Mouse (Mus musculus) CH12.LX (cell line): ENCODE results near the gene Frs3. TPM values are rescaled to one million over a fixed set of nuclear protein-coding genes. Genes with fewer than 3 reads are reported as not detected.

ENCODE experiments used
- DNase-seq: peaks from one replicate; pipeline ENCODE4 v3.0.0-alpha.2; 2013; ENCODE audit errors: extremely low read depth
- H3K27ac ChIP-seq: 2 replicates; pipeline ENCODE4 v1.5.1; 2012; ENCODE audit warnings: low read depth, mild to moderate bottlenecking, control low read depth, moderate library complexity; ENCODE audit not compliant: insufficient read depth
- H3K27me3 ChIP-seq: replicated peaks from 2 replicates; pipeline ENCODE3; 2012; ENCODE audit warnings: inconsistent platforms
- H3K36me3 ChIP-seq, 2 experiments: replicated peaks in 1 of 2; 2 replicates each; pipeline versions ENCODE3 to v1.6.1; 2012; ENCODE audit warnings: inconsistent platforms in 1 of 2, low read length in 1 of 2, mild to moderate bottlenecking in 1 of 2, mixed read lengths in 1 of 2, moderate library complexity in 1 of 2; ENCODE audit not compliant: control insufficient read depth in 1 of 2, insufficient read depth in 1 of 2
- H3K4me1 ChIP-seq, 2 experiments: 2 replicates each; pipeline ENCODE4 v1.6.1; 2012; ENCODE audit warnings: inconsistent platforms in 1 of 2, moderate library complexity in 1 of 2; ENCODE audit not compliant: insufficient read depth in 2 of 2, control insufficient read depth in 1 of 2
- H3K4me2 ChIP-seq: 2 replicates; pipeline ENCODE4 v1.6.1; 2012; ENCODE audit warnings: low read depth, mild to moderate bottlenecking, control low read depth; ENCODE audit not compliant: poor library complexity, insufficient read depth, severe bottlenecking
- H3K4me3 ChIP-seq, 3 experiments: fragments of 150-350 bp in 1 of 3; sonication (generic) in 1 of 3; replicated peaks in 1 of 3; 2 replicates each; pipeline versions ENCODE3 to v1.5.1; 2011 to 2012; ENCODE audit warnings: low read depth in 2 of 3, low read length in 2 of 3, mild to moderate bottlenecking in 2 of 3, moderate library complexity in 2 of 3, control low read depth in 1 of 3, improper control_type of control experiment in 1 of 3, inconsistent platforms in 1 of 3, mixed read lengths in 1 of 3; ENCODE audit not compliant: poor library complexity in 1 of 3
- H3K79me2 ChIP-seq: replicated peaks from 2 replicates; pipeline ENCODE4 v1.6.1; 2012; ENCODE audit warnings: mild to moderate bottlenecking, moderate library complexity; ENCODE audit not compliant: control insufficient read depth, poor library complexity, insufficient read depth, severe bottlenecking; ENCODE audit errors: extremely low read depth
- H3K9ac ChIP-seq: 2 replicates; pipeline ENCODE4 v1.6.1; 2012; ENCODE audit warnings: low read depth, mild to moderate bottlenecking, control low read depth, moderate library complexity; ENCODE audit not compliant: insufficient read depth
- H3K9me3 ChIP-seq: replicated peaks from 2 replicates; pipeline ENCODE3; 2012; ENCODE audit warnings: low read length, inconsistent platforms, mixed read lengths
- EP300 ChIP-seq: IDR thresholded peaks from 2 replicates; pipeline ENCODE4 v1.6.1; 2011; ENCODE audit warnings: low read length, improper control_type of control experiment
- ETS1 ChIP-seq: conservative IDR thresholded peaks from 2 replicates; pipeline ENCODE4 v1.6.1; 2012; ENCODE audit warnings: low read depth, mild to moderate bottlenecking, inconsistent platforms, low read length, improper control_type of control experiment, moderate library complexity
- HCFC1 ChIP-seq: IDR thresholded peaks from 2 replicates; pipeline ENCODE4 v1.6.1; 2012; ENCODE audit warnings: low read depth, mild to moderate bottlenecking, inconsistent platforms, low read length, improper control_type of control experiment
- IRF4 ChIP-seq: IDR thresholded peaks from 2 replicates; pipeline ENCODE4 v1.6.1; 2014; ENCODE audit warnings: low read depth, mild to moderate bottlenecking, inconsistent platforms, low read length, improper control_type of control experiment
- MEF2A ChIP-seq: IDR thresholded peaks from 2 replicates; pipeline ENCODE4 v1.6.1; 2014; ENCODE audit warnings: low read depth, mild to moderate bottlenecking, inconsistent platforms, low read length, improper control_type of control experiment, borderline replicate concordance
- MYC ChIP-seq: IDR thresholded peaks from 2 replicates; pipeline ENCODE4 v1.6.1; 2011; ENCODE audit warnings: low read depth, mild to moderate bottlenecking, improper control_type of control experiment, low read length
- POLR2A ChIP-seq: IDR thresholded peaks from 2 replicates; pipeline ENCODE4 v1.6.1; 2011; ENCODE audit warnings: low read depth, mild to moderate bottlenecking, improper control_type of control experiment, low read length
- SIN3A ChIP-seq: IDR thresholded peaks from 2 replicates; pipeline ENCODE4 v1.6.1; 2012; ENCODE audit warnings: low read length, improper control_type of control experiment, inconsistent platforms
- TBP ChIP-seq: conservative IDR thresholded peaks from 2 replicates; pipeline ENCODE4 v1.6.1; 2011; ENCODE audit warnings: low read depth, low read length, improper control_type of control experiment
- TCF12 ChIP-seq: IDR thresholded peaks from 2 replicates; pipeline ENCODE4 v1.6.1; 2014; ENCODE audit warnings: low read depth, mild to moderate bottlenecking, inconsistent platforms, low read length, improper control_type of control experiment
- UBTF ChIP-seq: IDR thresholded peaks from 2 replicates; pipeline ENCODE4 v1.6.1; 2012; ENCODE audit warnings: low read depth, mild to moderate bottlenecking, inconsistent platforms, low read length, improper control_type of control experiment, moderate library complexity
- ZKSCAN1 ChIP-seq: IDR thresholded peaks from 2 replicates; pipeline ENCODE4 v1.6.1; 2012; ENCODE audit warnings: low read depth, inconsistent platforms, low read length, improper control_type of control experiment, borderline replicate concordance
- dilution Hi-C: fragments of 300-500 bp; cut with MboI; formaldehyde crosslinking; loops from 2 replicates; pipeline ENCODE4 v1.14.3; 2020; ENCODE audit warnings: low sequenced_read_pairs; ENCODE audit not compliant: extremely low pct_unique_long_range_greater_than_20kb, extremely low pct_ligation_motif_present
- in situ Hi-C: fragments of 300-500 bp; cut with MboI; formaldehyde crosslinking; loops from 3 replicates; pipeline ENCODE4 v1.14.3; 2019; ENCODE audit warnings: low sequenced_read_pairs, low pct_ligation_motif_present, low pct_unique_long_range_greater_than_20kb, mixed read lengths
- polyA plus RNA-seq: library from polyadenylated mRNA; unstranded; fragments of >175 nt; gene quantifications from 2 replicates; pipeline ENCODE4 v1.2.1, GENCODE M21; 2012; ENCODE audit warnings: low read depth; ENCODE audit not compliant: insufficient read length
- total RNA-seq, 2 experiments: library from RNA; depleted of rRNA; stranded (reverse); fragments of 300-350 nt in 1 of 2; fragments of >200 nt in 1 of 2; gene quantifications; 2 replicates each; pipeline ENCODE4 v1.2.3; 2012 to 2014

Frs3 gene
- total and polyA plus RNA-seq, 3 experiments = 0.54 to 2.9 (median 0.67) TPM

GRCm38 (mm10) chr17:47748791-47749553, 60.1 kb downstream of the Frs3 start:
- H3K4me2 ChIP-seq = peak overlapping the region; percentile 66
- peak overlapping the region; percentile 61 for H3K9ac ChIP-seq
- peak overlapping the region; percentile 79 for H3K27ac ChIP-seq
- H3K79me2 ChIP-seq = peaks cover 30% of the 10 kb centered on the region
- in situ Hi-C loops (no loop called here), dilution Hi-C loops (no loop called here)
- TF ChIP-seq ETS1 = peak; percentile 56; the same call in 1 of the 2 replicates
- TF ChIP-seq HCFC1 = no peak
- TF ChIP-seq TCF12 = peak; percentile 88
- TF ChIP-seq SIN3A = peak; percentile 58; the same call in 1 of the 2 replicates
- peak; percentile 66 for TF ChIP-seq MEF2A
- TF ChIP-seq EP300 = peak; percentile 46; the same call in 1 of the 2 replicates
- no peak for TF ChIP-seq ZKSCAN1
- peak; percentile 46 for TF ChIP-seq IRF4
- TF ChIP-seq UBTF = 0 out of 2 replicates have a peak, but pooled peaks have one; percentile 61
- 0 out of 2 replicates have a peak, but pooled peaks have one; percentile 29 for TF ChIP-seq MYC
- 0 out of 2 replicates have a peak, but pooled peaks have one; percentile 23 for TF ChIP-seq POLR2A
- H3K27me3 ChIP-seq = no peaks in the 10 kb centered on the region
- H3K36me3 ChIP-seq = peaks cover 10 to 59% of the 10 kb centered on the region in 2 experiments
- peaks cover 23% of the 10 kb centered on the region for H3K9me3 ChIP-seq
- DNase-seq = no peak
- H3K4me3 ChIP-seq = peak overlapping the region; percentile 12 to 40 (median 35)
- peaks cover 22 to 58% of the 10 kb centered on the region in 2 experiments for H3K4me1 ChIP-seq

GRCm38 (mm10) chr17:47749626-47750025, 60.8 kb downstream of the Frs3 start:
- in situ Hi-C loops = no loop called here
- DNase-seq = no peak
- peaks cover 5 to 53% of the 10 kb centered on the region in 2 experiments for H3K36me3 ChIP-seq
- H3K4me2 ChIP-seq = peak overlapping the region; percentile 66
- dilution Hi-C loops = no loop called here
- H3K9ac ChIP-seq = peak overlapping the region; percentile 61
- H3K4me1 ChIP-seq = peaks cover 24 to 63% of the 10 kb centered on the region in 2 experiments
- H3K79me2 ChIP-seq = peaks cover 31% of the 10 kb centered on the region
- peak overlapping the region; percentile 79 for H3K27ac ChIP-seq
- no peaks in the 10 kb centered on the region for H3K27me3 ChIP-seq
- TF ChIP-seq TBP (no peak), UBTF (no peak), SIN3A (no peak)
- TF ChIP-seq, all 38 proteins: peak for 0
- Histone ChIP-seq H3K9me3 (peaks cover 17% of the 10 kb centered on the region), H3K4me3 (peak overlapping the region in 2 of 3 experiments; percentile 35 to 40)
